Mouse (Mus musculus) ES-E14 (cell line): ENCODE measurements around the gene Gm42688.

Source experiments
- CHD2 ChIP-seq: IDR thresholded peaks from 2 replicates; pipeline ENCODE4 v1.6.1; 2014; ENCODE audit warnings: mild to moderate bottlenecking, low read depth, low read length, inconsistent platforms
- HCFC1 ChIP-seq: IDR thresholded peaks from 2 replicates; pipeline ENCODE4 v1.6.1; 2012; ENCODE audit warnings: low read length, inconsistent platforms, borderline replicate concordance; ENCODE audit not compliant: insufficient read depth

DNA sequence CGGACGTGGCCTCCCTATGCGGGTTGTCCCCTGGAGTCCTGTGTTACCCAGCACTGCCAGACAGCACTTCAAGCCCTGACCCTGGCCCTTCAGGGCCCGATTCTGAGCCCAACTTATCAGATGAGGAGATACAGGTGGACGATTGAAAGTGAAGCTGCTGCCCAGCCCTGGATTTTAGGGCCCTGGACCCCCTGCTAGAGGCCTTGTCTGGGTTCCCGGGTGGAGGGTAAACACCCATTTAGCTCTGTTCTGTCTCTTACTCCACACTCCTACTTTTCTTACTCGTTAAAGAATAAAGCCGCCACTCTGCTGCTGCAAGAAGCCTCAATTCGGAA lies 13.5 kb upstream of the Gm42688 start:
- TF ChIP-seq HCFC1: no peak
- TF ChIP-seq CHD2: no peak
